Mouse (Mus musculus): ENCODE data around the gene Efcab6. TPM values are rescaled to one million over a fixed set of nuclear protein-coding genes. Genes with fewer than 3 reads are reported as not detected.

The Efcab6 gene
- polyA plus RNA-seq, 1 experiment from 2014 or later, result 0.57 TPM

DNA sequence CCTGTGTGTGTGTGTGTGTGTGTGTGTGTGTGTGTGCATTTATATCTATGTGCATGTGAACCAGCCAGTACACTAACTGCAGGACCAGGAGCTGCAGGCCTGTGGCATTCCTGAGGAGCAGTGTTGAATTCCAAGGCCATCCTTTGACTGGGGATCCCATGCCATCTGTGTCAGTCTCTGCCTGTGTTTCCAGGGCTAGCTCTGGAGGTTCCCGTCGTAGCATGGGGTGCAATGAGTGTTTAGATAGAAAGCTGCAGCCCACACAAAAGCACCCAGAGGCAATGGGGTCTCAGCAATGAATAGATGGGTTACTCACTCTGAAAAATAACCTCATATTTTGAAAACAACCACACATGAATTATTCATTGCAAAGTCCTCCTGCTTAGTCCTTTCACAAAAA lies 126.7 kb downstream of the Efcab6 start:
- Histone ChIP-seq H3K4me1 (replicated peaks; ENCODE audit: control insufficient read depth, insufficient read depth, low read length) (no peaks in the 10 kb centered on the region), H3K4me2 (ENCODE audit: low read depth, low read length) (no peak overlapping the region), H3K9me3 (ENCODE audit: control insufficient read depth, low read length) (no peaks in the 10 kb centered on the region), H3K9ac (ENCODE audit: low read length) (no peak overlapping the region), H3K36me3 (ENCODE audit: control insufficient read depth, insufficient read depth, low read length) (no peaks in the 10 kb centered on the region), H3K27ac (ENCODE audit: low read length) (no peak overlapping the region), H3K27me3 (ENCODE audit: control insufficient read depth, insufficient read depth, low read depth, low read length) (no peaks in the 10 kb centered on the region), H3K4me3 (ENCODE audit: low read length) (no peak overlapping the region)
- no peak for ATAC-seq (ENCODE audit: low read depth)
- 74% methylated on average over 2 of the region's 2 CpGs for WGBS

DNA sequence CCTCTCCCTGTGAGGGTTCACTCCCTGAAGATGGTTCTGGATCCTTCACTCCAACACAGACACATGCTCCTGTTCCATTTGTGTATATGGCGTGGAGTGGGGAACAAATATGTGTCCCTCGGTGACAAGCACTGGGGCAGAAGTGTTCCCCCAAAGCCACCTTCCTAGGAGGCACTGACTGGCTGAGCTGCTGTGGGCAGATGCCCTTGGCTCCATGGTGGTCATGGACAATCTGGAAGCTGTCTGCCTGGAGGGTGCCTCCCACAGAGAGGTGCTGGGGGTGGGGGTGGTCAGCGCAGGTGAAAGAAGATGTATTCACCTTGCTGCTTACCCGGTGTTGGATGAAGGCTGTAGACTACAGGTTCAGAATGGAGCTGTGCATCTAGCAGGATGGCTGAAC lies 128.7 kb downstream of the Efcab6 start:
- no peak overlapping the region for H3K4me3 ChIP-seq (ENCODE audit: low read length)
- H3K9me3 ChIP-seq (ENCODE audit: control insufficient read depth, low read length), result no peaks in the 10 kb centered on the region
- H3K4me2 ChIP-seq (ENCODE audit: low read depth, low read length), result no peak overlapping the region
- H3K36me3 ChIP-seq (ENCODE audit: control insufficient read depth, insufficient read depth, low read length), result no peaks in the 10 kb centered on the region
- 80% methylated on average over 4 of the region's 4 CpGs for WGBS
- no peaks in the 10 kb centered on the region for H3K27me3 ChIP-seq (ENCODE audit: control insufficient read depth, insufficient read depth, low read depth, low read length)
- no peak overlapping the region for H3K27ac ChIP-seq (ENCODE audit: low read length)
- no peak overlapping the region for H3K9ac ChIP-seq (ENCODE audit: low read length)
- no peaks in the 10 kb centered on the region for H3K4me1 ChIP-seq (replicated peaks; ENCODE audit: control insufficient read depth, insufficient read depth, low read length)
- no peak for ATAC-seq (ENCODE audit: low read depth)

DNA sequence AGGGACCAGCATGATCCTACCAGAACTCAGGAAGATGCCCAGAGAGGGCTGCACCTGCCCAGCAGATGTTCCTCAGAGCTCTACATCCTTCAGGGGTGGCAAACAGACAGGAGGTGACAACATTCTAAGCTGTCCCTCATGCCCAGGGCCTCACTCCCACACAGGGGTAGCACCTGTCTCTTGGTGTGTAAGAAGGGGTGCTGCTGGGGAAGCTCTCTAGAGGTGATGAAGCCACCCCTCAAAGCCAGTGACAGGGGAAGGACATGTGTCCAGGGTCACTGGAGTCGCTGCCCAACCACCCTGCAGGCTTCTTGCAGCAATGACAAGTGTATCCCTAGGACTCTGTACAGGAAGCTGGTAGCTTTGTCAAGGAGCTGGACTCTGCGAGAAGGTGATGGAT lies 130.4 kb downstream of the Efcab6 start:
- 54% methylated on average over 2 of the region's 2 CpGs for WGBS
- H3K4me2 ChIP-seq (ENCODE audit: low read depth, low read length), result no peak overlapping the region
- H3K27ac ChIP-seq (ENCODE audit: low read length), result no peak overlapping the region
- no peak overlapping the region for H3K4me3 ChIP-seq (ENCODE audit: low read length)
- ATAC-seq (ENCODE audit: low read depth), result no peak
- H3K4me1 ChIP-seq (replicated peaks; ENCODE audit: control insufficient read depth, insufficient read depth, low read length), result no peaks in the 10 kb centered on the region
- H3K27me3 ChIP-seq (ENCODE audit: control insufficient read depth, insufficient read depth, low read depth, low read length), result no peaks in the 10 kb centered on the region
- H3K9ac ChIP-seq (ENCODE audit: low read length), result no peak overlapping the region
- H3K9me3 ChIP-seq (ENCODE audit: control insufficient read depth, low read length), result no peaks in the 10 kb centered on the region
- H3K36me3 ChIP-seq (ENCODE audit: control insufficient read depth, insufficient read depth, low read length), result no peaks in the 10 kb centered on the region

DNA sequence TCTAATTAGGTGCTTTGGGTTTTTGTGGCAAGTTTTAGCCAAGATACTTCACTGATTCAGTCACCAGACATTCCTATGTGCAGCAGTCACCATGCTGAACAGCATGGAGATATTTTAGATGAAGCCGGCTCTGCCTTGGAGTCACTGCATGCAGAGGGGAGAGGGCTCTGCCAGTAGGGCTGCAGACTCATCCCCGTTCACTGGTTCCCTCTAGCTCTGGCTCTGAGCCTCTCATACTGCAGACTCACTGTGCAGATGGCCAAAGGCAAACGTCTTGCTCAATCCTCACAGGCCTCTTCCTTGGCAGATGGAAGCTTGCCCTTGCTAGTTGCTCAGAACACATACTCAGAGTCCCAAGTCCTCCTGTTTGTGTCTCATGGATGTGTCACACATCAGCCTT lies 139.8 kb downstream of the Efcab6 start:
- no peaks in the 10 kb centered on the region for H3K9me3 ChIP-seq (ENCODE audit: control insufficient read depth, low read length)
- no peaks in the 10 kb centered on the region for H3K4me1 ChIP-seq (replicated peaks; ENCODE audit: control insufficient read depth, insufficient read depth, low read length)
- no peak overlapping the region for H3K4me2 ChIP-seq (ENCODE audit: low read depth, low read length)
- H3K9ac ChIP-seq (ENCODE audit: low read length), result no peak overlapping the region
- no peak for ATAC-seq (ENCODE audit: low read depth)
- WGBS, result 51% methylated on average over 3 of the region's 3 CpGs
- H3K27ac ChIP-seq (ENCODE audit: low read length), result no peak overlapping the region
- no peaks in the 10 kb centered on the region for H3K36me3 ChIP-seq (ENCODE audit: control insufficient read depth, insufficient read depth, low read length)
- no peak overlapping the region for H3K4me3 ChIP-seq (ENCODE audit: low read length)
- H3K27me3 ChIP-seq (ENCODE audit: control insufficient read depth, insufficient read depth, low read depth, low read length), result no peaks in the 10 kb centered on the region

DNA sequence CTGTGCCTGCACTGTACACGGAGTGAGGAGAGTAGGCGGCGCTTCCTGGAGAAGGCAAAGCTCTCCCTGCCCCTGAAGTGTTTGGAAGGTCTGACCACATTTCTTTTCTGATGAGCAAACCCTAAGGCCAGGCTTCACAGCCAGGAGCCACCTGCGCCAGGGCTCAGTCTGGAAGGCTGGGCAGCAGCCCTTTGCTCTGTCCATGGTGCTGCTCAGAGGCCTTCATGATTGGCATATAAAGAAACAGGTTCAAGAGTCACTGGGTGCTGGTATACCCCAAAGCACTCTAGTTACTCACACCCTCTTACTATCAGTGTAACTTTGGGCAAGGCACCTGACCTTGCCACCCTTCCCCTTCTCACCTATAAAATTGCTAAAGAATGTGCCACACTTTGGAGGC lies 140.5 kb downstream of the Efcab6 start:
- Histone ChIP-seq H3K36me3 (ENCODE audit: control insufficient read depth, insufficient read depth, low read length) (no peaks in the 10 kb centered on the region), H3K27ac (ENCODE audit: low read length) (no peak overlapping the region), H3K9ac (ENCODE audit: low read length) (no peak overlapping the region), H3K4me3 (ENCODE audit: low read length) (no peak overlapping the region), H3K9me3 (ENCODE audit: control insufficient read depth, low read length) (no peaks in the 10 kb centered on the region), H3K4me1 (replicated peaks; ENCODE audit: control insufficient read depth, insufficient read depth, low read length) (no peaks in the 10 kb centered on the region), H3K27me3 (ENCODE audit: control insufficient read depth, insufficient read depth, low read depth, low read length) (no peaks in the 10 kb centered on the region), H3K4me2 (ENCODE audit: low read depth, low read length) (no peak overlapping the region)
- no peak for ATAC-seq (ENCODE audit: low read depth)
- WGBS, result 7% methylated on average over 4 of the region's 4 CpGs

DNA sequence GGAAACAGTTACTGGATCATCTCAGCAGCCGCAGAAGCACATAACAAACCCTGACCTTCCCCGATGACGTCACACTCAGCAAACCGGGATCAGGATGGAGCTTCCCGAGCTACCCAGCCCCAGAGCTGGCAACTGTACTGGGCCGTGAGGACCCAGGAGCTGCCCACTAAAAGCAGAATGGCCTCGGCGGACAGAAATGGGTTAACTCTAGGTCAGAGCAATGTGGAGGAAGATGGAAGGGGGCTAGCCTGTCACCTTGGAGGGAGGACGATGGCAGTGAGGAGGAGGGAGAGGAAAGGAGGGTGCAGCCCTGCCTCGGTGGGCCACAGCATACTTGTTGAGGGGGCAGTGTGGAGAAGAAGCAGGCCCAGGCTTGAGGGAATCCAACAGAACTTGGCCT lies 149.8 kb downstream of the Efcab6 start:
- H3K27me3 ChIP-seq (ENCODE audit: control insufficient read depth, insufficient read depth, low read depth, low read length), result no peaks in the 10 kb centered on the region
- H3K36me3 ChIP-seq (ENCODE audit: control insufficient read depth, insufficient read depth, low read length), result no peaks in the 10 kb centered on the region
- no peak overlapping the region for H3K27ac ChIP-seq (ENCODE audit: low read length)
- no peak overlapping the region for H3K4me2 ChIP-seq (ENCODE audit: low read depth, low read length)
- no peak for ATAC-seq (ENCODE audit: low read depth)
- no peaks in the 10 kb centered on the region for H3K4me1 ChIP-seq (replicated peaks; ENCODE audit: control insufficient read depth, insufficient read depth, low read length)
- H3K9me3 ChIP-seq (ENCODE audit: control insufficient read depth, low read length), result no peaks in the 10 kb centered on the region
- no peak overlapping the region for H3K4me3 ChIP-seq (ENCODE audit: low read length)
- no peak overlapping the region for H3K9ac ChIP-seq (ENCODE audit: low read length)
- WGBS, result 75% methylated on average over 10 of the region's 10 CpGs

DNA sequence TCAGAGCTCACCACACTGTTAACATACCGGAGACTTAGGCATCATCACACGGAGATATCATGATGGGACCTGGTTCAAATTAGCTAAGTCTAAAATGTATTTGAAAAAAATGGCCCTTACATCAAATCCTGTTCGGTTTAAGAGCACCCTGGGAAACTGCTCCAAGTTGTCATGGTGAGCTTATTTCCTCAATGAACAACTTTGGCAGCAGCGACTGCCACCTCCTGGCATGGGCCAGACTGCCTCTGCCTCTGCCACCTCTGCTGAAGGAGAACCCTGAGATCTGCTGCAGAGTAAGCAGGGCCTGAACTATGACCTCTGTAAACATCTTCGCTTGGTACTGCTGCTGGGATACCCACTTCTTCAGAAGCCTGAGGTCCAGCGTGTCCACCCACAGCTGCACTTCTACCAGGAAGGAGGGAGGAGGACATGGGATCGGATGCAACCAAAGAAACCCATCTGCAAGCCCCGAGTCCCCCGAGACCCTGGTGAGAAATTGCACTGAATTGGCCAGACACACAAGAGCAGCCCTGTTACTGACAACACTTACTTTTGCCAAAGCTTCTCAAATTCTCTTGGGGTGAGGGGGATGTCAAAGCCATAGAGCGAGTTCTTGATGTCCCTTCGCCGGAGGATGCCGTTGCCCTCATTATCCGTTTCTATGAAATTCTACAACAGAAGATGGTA lies 152.0 kb downstream of the Efcab6 start:
- ATAC-seq (ENCODE audit: low read depth), result no peak
- Histone ChIP-seq H3K9ac (ENCODE audit: low read length) (no peak overlapping the region), H3K4me1 (replicated peaks; ENCODE audit: control insufficient read depth, insufficient read depth, low read length) (no peaks in the 10 kb centered on the region), H3K36me3 (ENCODE audit: control insufficient read depth, insufficient read depth, low read length) (no peaks in the 10 kb centered on the region), H3K9me3 (ENCODE audit: control insufficient read depth, low read length) (no peaks in the 10 kb centered on the region), H3K4me3 (ENCODE audit: low read length) (no peak overlapping the region), H3K4me2 (ENCODE audit: low read depth, low read length) (no peak overlapping the region), H3K27me3 (ENCODE audit: control insufficient read depth, insufficient read depth, low read depth, low read length) (no peaks in the 10 kb centered on the region), H3K27ac (ENCODE audit: low read length) (no peak overlapping the region)
- WGBS, result 79% methylated on average over 14 of the region's 14 CpGs

DNA sequence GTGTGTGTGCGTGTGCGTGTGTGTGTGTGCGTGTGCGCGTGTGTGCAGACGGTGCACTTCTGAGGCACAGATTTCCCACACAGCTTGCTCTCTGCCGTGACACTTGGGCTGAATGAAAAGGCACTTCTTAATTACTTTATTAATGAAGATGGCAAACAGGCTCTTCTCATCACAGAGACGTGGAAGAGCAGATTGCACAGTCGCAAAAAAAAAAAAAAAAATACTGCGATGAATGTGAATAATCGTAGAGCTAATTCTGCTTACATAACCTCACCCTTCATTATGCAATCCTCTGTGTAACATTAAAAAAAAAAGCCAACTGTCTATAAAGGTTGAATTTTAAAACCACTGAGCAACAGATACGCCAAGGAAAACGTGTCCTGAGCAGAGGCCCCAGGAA lies 158.7 kb downstream of the Efcab6 start:
- H3K36me3 ChIP-seq (ENCODE audit: control insufficient read depth, insufficient read depth, low read length), result no peaks in the 10 kb centered on the region
- WGBS, result 77% methylated on average over 13 of the region's 13 CpGs
- no peaks in the 10 kb centered on the region for H3K27me3 ChIP-seq (ENCODE audit: control insufficient read depth, insufficient read depth, low read depth, low read length)
- no peak overlapping the region for H3K4me3 ChIP-seq (ENCODE audit: low read length)
- H3K4me1 ChIP-seq (replicated peaks; ENCODE audit: control insufficient read depth, insufficient read depth, low read length), result no peaks in the 10 kb centered on the region
- H3K27ac ChIP-seq (ENCODE audit: low read length), result no peak overlapping the region
- no peak for ATAC-seq (ENCODE audit: low read depth)
- H3K9ac ChIP-seq (ENCODE audit: low read length), result no peak overlapping the region
- H3K9me3 ChIP-seq (ENCODE audit: control insufficient read depth, low read length), result no peaks in the 10 kb centered on the region
- H3K4me2 ChIP-seq (ENCODE audit: low read depth, low read length), result no peak overlapping the region

DNA sequence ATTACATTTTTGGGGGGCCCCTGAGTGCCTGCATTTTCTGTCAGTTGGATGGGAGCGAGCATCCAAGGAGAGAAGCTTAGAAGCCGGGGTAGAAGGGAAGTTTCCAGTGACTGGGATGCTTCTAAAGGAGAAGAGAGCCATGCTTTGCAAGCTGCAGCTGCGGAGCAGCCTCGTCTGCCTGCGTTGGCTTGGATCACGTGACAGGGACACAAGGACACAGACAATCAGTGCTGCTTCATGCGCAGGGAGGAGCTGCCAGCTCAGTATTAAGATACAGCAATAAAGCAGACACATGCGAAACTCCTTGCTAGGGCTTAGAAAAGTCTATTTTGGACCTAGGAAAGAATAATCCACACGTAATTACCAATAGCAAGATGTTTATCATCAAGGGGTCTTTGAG lies 167.9 kb downstream of the Efcab6 start:
- Histone ChIP-seq H3K9ac (ENCODE audit: low read length) (no peak overlapping the region), H3K9me3 (ENCODE audit: control insufficient read depth, low read length) (no peaks in the 10 kb centered on the region), H3K27me3 (ENCODE audit: control insufficient read depth, insufficient read depth, low read depth, low read length) (no peaks in the 10 kb centered on the region; the same call in 1 of the 2 replicates), H3K36me3 (ENCODE audit: control insufficient read depth, insufficient read depth, low read length) (no peaks in the 10 kb centered on the region), H3K4me1 (replicated peaks; ENCODE audit: control insufficient read depth, insufficient read depth, low read length) (no peaks in the 10 kb centered on the region), H3K4me2 (ENCODE audit: low read depth, low read length) (no peak overlapping the region), H3K4me3 (ENCODE audit: low read length) (no peak overlapping the region), H3K27ac (ENCODE audit: low read length) (no peak overlapping the region)
- WGBS, result 53% methylated on average over 9 of the region's 9 CpGs
- no peak for ATAC-seq (ENCODE audit: low read depth)

DNA sequence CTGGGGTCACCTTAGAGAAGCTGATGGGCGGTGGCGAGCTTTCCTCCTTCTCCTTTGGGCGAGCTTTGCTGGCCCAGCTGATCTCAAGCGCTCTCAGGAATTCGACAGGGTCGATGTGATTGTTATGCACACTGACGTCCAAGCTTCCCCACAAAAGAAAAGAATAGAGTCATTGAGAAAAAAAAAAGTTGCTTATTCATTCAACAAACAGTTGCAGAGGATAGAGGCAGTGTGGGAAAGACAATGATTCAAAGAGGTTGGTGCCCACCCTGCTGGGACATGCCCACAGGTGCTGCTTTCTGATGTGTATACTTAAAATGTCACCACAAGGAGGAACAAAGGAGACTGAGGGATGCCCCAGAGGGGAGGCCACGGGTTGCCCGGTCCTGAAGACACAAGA lies 169.2 kb downstream of the Efcab6 start:
- H3K27me3 ChIP-seq (ENCODE audit: control insufficient read depth, insufficient read depth, low read depth, low read length), result no peaks in the 10 kb centered on the region; the same call in 1 of the 2 replicates
- ATAC-seq (ENCODE audit: low read depth), result no peak
- no peak overlapping the region for H3K4me3 ChIP-seq (ENCODE audit: low read length)
- no peak overlapping the region for H3K27ac ChIP-seq (ENCODE audit: low read length)
- 36% methylated on average over 9 of the region's 9 CpGs for WGBS
- no peak overlapping the region for H3K4me2 ChIP-seq (ENCODE audit: low read depth, low read length)
- no peaks in the 10 kb centered on the region for H3K9me3 ChIP-seq (ENCODE audit: control insufficient read depth, low read length)
- no peak overlapping the region for H3K9ac ChIP-seq (ENCODE audit: low read length)
- no peaks in the 10 kb centered on the region for H3K36me3 ChIP-seq (ENCODE audit: control insufficient read depth, insufficient read depth, low read length)
- no peaks in the 10 kb centered on the region for H3K4me1 ChIP-seq (replicated peaks; ENCODE audit: control insufficient read depth, insufficient read depth, low read length)

All from lung, embryonic 16.5 days (tissue).